Mouse (Mus musculus): Measurements from ENCODE around the gene Acmsd. TPM values are rescaled to one million over a fixed set of nuclear protein-coding genes. Genes with fewer than 3 reads are reported as not detected.

The Acmsd gene
- not detected for polyA plus RNA-seq (2017; shearing (Covaris generic))

DNA sequence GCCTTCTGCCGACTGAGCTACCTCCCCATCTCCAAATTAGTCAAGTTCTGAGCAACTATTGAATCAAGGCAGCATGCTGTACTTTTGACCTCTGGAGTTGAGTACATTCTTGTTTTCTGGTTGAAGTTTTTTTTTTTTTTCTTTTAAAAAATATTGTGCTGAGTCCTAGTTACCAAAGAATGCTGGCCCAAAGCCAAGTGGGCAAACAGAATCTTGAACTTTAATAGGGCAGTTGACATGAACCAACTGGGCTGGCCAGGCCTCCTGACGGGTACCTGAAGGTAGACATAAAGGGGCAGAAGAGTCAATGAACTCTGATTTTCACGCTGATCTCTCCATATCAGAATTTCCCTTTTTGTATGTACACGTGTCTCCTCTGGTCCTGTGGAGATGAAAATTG, at the start of gene Acmsd:
Acmsd (plus strand) TSS at position 318 of the 400 bp plus-strand sequence.

DNA sequence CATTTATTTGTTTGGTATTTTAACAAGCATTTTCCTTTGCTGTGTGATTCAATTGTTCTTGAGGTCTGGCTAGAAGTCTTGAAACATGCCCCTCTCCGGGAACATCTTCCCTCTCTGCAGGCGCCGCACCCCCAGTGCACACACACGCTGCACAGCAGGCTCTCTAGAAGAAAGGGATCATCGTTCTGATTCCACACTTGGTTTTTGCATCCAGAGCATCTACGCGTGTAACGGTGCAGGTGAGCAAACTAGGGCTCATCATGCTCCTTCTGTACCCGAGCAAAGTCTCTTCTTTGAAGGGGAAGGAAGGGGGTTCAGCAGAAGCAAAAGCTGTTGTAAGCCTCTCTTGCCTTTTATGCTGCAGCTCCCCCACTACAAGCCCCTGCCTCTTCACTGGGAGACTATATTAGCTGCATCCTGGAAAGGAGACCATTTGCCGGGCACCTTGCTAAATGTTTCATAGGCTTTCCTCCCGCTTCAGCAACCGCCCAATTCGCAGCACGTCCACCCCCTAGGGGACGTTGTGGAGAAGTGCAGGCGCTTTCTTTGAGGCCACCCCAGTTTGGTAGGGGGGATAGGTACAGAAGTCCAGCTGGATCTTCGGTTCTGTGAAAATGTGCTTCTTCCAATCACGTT, 49.6 kb upstream of the Acmsd start, which contains the start of gene Tmem163:
Tmem163 (minus strand) TSS at position 51 of the 636 bp plus-strand sequence.

GRCm38 (mm10) chr1:127773803-127774500, 44.7 kb downstream of the Acmsd start, which contains the start of gene Ccnt2:
Ccnt2 (plus strand) TSS chr1:127774164.

Other genes starting within 250 kb of the Acmsd start
- not detected for gene Tmem163, start 49.9 kb upstream of the Acmsd start, polyA plus RNA-seq (2017; shearing (Covaris generic))
- 122 TPM for gene Ccnt2, start 44.8 kb downstream of the Acmsd start, polyA plus RNA-seq (2017; shearing (Covaris generic))
- 0.77 TPM for gene Map3k19, start 125.6 kb downstream of the Acmsd start, polyA plus RNA-seq (2017; shearing (Covaris generic))
- 68.9 TPM for gene Rab3gap1, start 139.4 kb downstream of the Acmsd start, polyA plus RNA-seq (2017; shearing (Covaris generic))